Mouse (Mus musculus) heart, embryonic 11.5 days (tissue): ENCODE data around the gene Peak1. TPM values are rescaled to one million over a fixed set of nuclear protein-coding genes. Genes with fewer than 3 reads are reported as not detected.

Experiments used
- ATAC-seq: fragments of 200-750 bp; cut with Nextera tagmentation; replicated peaks from 2 replicates; pipeline ENCODE4 v1.8.0; 2017; ENCODE audit warnings: moderate library complexity; ENCODE audit not compliant: insufficient number of reproducible peaks, low FRiP score, low TSS enrichment
- H3K27ac ChIP-seq: fragments of 300-500 bp; sonication (generic); 2 replicates; pipeline ENCODE4 v1.5.1; 2014; ENCODE audit warnings: mild to moderate bottlenecking, low read depth, low read length
- H3K27me3 ChIP-seq: fragments of 300-500 bp; sonication (generic); 2 replicates; pipeline ENCODE4 v1.6.1; 2014; ENCODE audit warnings: mild to moderate bottlenecking, low read length, mixed read lengths; ENCODE audit not compliant: control insufficient read depth, insufficient read depth
- H3K36me3 ChIP-seq: fragments of 300-500 bp; sonication (generic); 2 replicates; pipeline ENCODE4 v1.6.1; 2014; ENCODE audit warnings: mild to moderate bottlenecking, low read length, moderate library complexity, mixed read lengths; ENCODE audit not compliant: control insufficient read depth, insufficient read depth
- H3K4me1 ChIP-seq: fragments of 300-500 bp; sonication (generic); 2 replicates; pipeline ENCODE4 v1.6.1; 2014; ENCODE audit warnings: low read length; ENCODE audit not compliant: control insufficient read depth, insufficient read depth
- H3K4me2 ChIP-seq: fragments of 300-500 bp; sonication (generic); 2 replicates; pipeline ENCODE4 v1.6.1; 2014; ENCODE audit warnings: mild to moderate bottlenecking, moderate library complexity
- H3K4me3 ChIP-seq: fragments of 300-500 bp; sonication (generic); 2 replicates; pipeline ENCODE4 v1.5.1; 2014; ENCODE audit warnings: low read depth, low read length
- H3K9ac ChIP-seq: fragments of 300-500 bp; sonication (generic); 2 replicates; pipeline ENCODE4 v1.6.1; 2014; ENCODE audit warnings: mild to moderate bottlenecking, low read depth, low read length, moderate library complexity
- H3K9me3 ChIP-seq: fragments of 300-500 bp; sonication (generic); replicated peaks from 2 replicates; pipeline ENCODE4 v1.6.1; 2016; ENCODE audit warnings: low read length; ENCODE audit not compliant: control insufficient read depth
- WGBS: fragments of 180-500 bp; shearing (Covaris S2); extraction: QIAGEN DNeasy Blood & Tissue Kit; methylation state at CpG from one replicate; pipeline ENCODE4 v1.1.7; 2014; ENCODE audit not compliant: insufficient replicate concordance; 5-methylcytosine and 5-hydroxymethylcytosine counted together
- polyA plus RNA-seq: library from polyadenylated mRNA; unstranded; fragments of >200 nt; fragmentation: Nextera tagmentation; extraction: Ambion mirVana; gene quantifications from 2 replicates; pipeline ENCODE4 v1.2.1, GENCODE M21; 2014

Gene Peak1
- polyA plus RNA-seq, 1 experiment from 2014 or later: 16.1 TPM

DNA sequence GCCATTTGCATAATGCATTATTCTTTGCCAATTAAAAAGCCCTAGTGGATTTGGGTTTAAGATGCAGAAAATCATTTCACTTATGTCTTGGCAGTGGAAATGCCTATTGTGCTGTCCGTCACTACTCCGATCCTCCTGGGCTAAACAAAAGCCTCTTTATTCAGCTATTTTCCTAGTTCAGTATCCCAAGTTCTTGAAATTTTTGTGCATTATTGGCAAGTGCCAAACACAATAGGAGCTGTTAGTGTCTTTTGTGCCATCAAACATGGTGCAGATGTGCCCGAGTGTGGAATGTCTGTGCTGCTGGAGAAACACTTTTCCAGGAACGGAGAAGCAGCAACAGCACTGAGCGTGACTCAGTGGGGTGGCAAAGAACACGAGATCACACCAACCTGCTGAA lies 250.2 kb downstream of the Peak1 start:
- no peaks in the 10 kb centered on the region for H3K27me3 ChIP-seq
- 72% methylated on average over 6 of the region's 6 CpGs for WGBS
- no peaks in the 10 kb centered on the region for H3K4me1 ChIP-seq
- no peak for ATAC-seq
- no peak overlapping the region for H3K27ac ChIP-seq
- no peaks in the 10 kb centered on the region for H3K36me3 ChIP-seq
- no peaks in the 10 kb centered on the region for H3K9me3 ChIP-seq
- no peak overlapping the region for H3K4me2 ChIP-seq
- no peak overlapping the region for H3K4me3 ChIP-seq
- no peak overlapping the region for H3K9ac ChIP-seq

DNA sequence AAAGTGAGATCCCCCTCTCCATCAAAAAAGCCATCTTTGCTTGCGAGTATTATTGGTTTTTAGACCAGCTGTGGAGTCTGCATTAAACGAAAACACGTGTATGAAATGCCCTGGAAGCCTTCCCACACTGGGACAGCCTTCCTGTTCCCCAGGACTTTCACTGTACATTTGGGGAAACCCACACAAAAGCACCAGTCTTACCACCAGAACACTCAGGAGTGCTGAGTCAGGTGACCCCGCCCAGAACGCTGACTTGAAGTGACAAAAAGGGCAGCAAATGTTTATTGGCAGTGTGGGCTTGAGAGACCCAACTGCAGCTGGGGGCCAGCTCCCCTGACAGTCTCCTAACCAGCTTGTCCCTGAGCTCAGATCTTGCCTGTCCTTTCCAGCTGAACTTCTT lies 251.7 kb downstream of the Peak1 start:
- Histone ChIP-seq H3K9ac (no peak overlapping the region), H3K4me3 (no peak overlapping the region), H3K36me3 (no peaks in the 10 kb centered on the region), H3K27ac (no peak overlapping the region), H3K4me2 (no peak overlapping the region), H3K4me1 (no peaks in the 10 kb centered on the region; the same call in 1 of the 2 replicates), H3K9me3 (no peaks in the 10 kb centered on the region), H3K27me3 (no peaks in the 10 kb centered on the region)
- ATAC-seq: no peak
- WGBS: 55% methylated on average over 5 of the region's 5 CpGs

GRCm38 (mm10) chr9:56165377-56165776 lies 252.5 kb downstream of the Peak1 start, which contains the start of gene Tspan3:
Gene Tspan3, minus strand, starts transcription at chr9:56165477.
- H3K9ac ChIP-seq: no peak within 1 kb of the TSS
- no peaks in the 10 kb centered on the region for H3K36me3 ChIP-seq
- H3K27ac ChIP-seq: no peak within 1 kb of the TSS
- H3K4me3 ChIP-seq: no peak within 1 kb of the TSS
- no peaks in the 10 kb centered on the region for H3K27me3 ChIP-seq
- H3K4me1 ChIP-seq: no peaks in the 10 kb centered on the region; the same call in 1 of the 2 replicates
- ATAC-seq: no peak
- no peaks in the 10 kb centered on the region for H3K9me3 ChIP-seq
- no peak within 1 kb of the TSS for H3K4me2 ChIP-seq
- WGBS: 94% methylated on average over 6 of the region's 6 CpGs

DNA sequence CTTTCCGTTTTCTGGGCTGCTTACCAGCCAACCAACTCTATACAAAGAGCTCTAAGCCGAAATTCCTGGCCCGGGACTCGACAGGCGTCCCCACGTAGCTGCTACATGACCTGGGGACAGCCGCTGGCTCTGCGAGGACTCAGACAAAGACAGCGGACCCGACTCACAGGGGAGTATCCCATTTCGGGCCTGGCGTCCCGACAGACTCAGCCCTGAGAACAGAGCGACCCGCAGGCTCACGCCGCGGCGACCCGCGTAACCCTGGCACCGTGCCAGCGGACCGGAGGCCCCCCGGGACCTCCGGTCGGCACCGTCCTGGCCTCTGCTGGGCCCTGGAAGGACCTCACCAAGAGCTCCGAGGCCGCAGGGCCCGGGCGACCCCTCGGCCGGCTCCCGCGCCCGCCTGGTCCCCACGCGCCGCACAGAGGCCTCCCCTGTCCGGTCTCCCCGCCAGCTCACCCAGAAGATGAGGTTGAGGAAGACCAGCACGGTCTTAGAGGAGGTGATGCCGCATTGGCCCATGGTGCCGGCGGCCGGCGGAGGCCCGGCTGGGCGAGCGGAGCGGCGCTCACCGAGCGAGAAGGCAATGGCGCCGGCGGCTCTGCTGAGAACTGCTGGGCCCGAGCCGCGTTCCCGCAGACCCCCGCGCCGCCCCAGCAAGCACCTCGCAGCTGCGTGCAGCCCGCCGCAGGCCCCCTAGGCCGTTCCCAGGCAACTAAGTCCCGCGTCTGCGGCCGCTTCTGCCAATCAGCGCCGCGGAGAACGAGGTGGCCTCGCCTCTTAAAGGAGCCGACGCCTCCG lies 257.3 kb downstream of the Peak1 start:
- no peaks in the 10 kb centered on the region for H3K9me3 ChIP-seq
- peak overlapping the region; percentile 77 for H3K4me2 ChIP-seq
- H3K4me3 ChIP-seq: peak overlapping the region; percentile 97
- H3K27ac ChIP-seq: peak overlapping the region; percentile 94
- WGBS: under 1% methylated on average over 80 of the region's 82 CpGs
- no peaks in the 10 kb centered on the region for H3K27me3 ChIP-seq
- peak overlapping the region; percentile 100 for H3K9ac ChIP-seq
- no peaks in the 10 kb centered on the region for H3K36me3 ChIP-seq
- peaks cover 17% of the 10 kb centered on the region for H3K4me1 ChIP-seq
- ATAC-seq: peak; percentile 93

GRCm38 (mm10) chr9:56159456-56159855 lies 258.4 kb downstream of the Peak1 start:
- Histone ChIP-seq H3K4me3 (peak overlapping the region; percentile 97), H3K9ac (peak overlapping the region; percentile 100; the same call in 1 of the 2 replicates), H3K9me3 (no peaks in the 10 kb centered on the region), H3K27ac (no peak overlapping the region), H3K36me3 (no peaks in the 10 kb centered on the region), H3K27me3 (no peaks in the 10 kb centered on the region), H3K4me1 (peaks cover 17% of the 10 kb centered on the region), H3K4me2 (peak overlapping the region; percentile 77)
- 3% methylated on average over 2 of the region's 2 CpGs for WGBS
- ATAC-seq: no peak

GRCm38 (mm10) chr9:56158077-56158476 lies 259.8 kb downstream of the Peak1 start:
- Histone ChIP-seq H3K4me2 (no peak overlapping the region), H3K36me3 (no peaks in the 10 kb centered on the region), H3K9me3 (no peaks in the 10 kb centered on the region), H3K27me3 (no peaks in the 10 kb centered on the region), H3K4me1 (peaks cover 22% of the 10 kb centered on the region), H3K4me3 (no peak overlapping the region), H3K9ac (no peak overlapping the region), H3K27ac (no peak overlapping the region)
- no peak for ATAC-seq
- WGBS: 71% methylated on average over 2 of the region's 2 CpGs

DNA sequence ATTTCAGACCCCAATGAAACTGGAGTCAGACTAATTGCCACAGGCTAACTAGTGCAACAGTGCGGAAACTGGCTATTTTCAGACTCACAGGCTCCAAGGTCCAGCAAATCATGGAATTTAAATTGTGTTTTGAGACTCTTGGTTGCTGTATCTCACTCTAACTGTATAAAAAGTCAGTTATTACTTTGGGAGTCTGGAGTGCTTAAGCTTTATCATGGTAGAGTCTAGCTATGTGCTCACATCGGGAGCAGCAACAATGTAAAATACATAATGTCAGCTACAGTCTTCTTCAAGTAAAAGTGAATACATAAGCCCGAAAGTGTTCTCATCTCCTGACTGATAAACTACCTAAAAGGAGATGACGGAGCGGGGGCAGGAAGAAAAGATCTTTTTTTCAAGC lies 263.3 kb downstream of the Peak1 start:
- Histone ChIP-seq H3K4me2 (no peak overlapping the region), H3K27ac (no peak overlapping the region), H3K27me3 (no peaks in the 10 kb centered on the region), H3K9ac (no peak overlapping the region), H3K4me1 (peaks cover 35% of the 10 kb centered on the region), H3K36me3 (no peaks in the 10 kb centered on the region), H3K9me3 (no peaks in the 10 kb centered on the region), H3K4me3 (no peak overlapping the region)
- ATAC-seq: no peak
- 84% methylated on average over 5 of the region's 5 CpGs for WGBS

DNA sequence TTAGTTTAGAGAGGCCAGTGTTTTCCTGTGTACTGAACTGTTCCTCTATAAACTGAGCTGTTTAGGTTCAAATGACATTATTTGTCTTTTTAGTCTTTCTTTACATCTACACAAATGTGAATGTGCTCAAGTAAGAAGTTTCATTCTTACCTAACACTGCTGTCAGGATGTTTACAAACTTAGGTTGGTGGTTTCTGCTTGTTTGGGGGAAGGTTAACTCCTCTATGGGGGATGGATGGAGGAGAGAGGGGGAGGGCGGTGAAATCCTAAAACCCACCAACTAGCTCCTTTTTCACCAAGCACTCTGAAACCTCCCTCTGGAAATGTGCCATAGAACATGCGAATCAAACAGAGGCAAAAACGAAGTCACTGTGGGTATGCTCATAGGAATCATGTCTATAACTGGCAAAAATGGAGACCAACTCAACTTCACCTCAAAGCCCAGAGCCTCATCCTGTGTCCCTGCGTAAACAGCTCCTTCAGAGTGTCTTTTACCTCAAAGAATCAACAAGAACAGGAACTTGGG lies 265.3 kb downstream of the Peak1 start:
- 74% methylated on average over 4 of the region's 4 CpGs for WGBS
- H3K9me3 ChIP-seq: no peaks in the 10 kb centered on the region
- peak overlapping the region; percentile 74 for H3K27ac ChIP-seq
- H3K4me2 ChIP-seq: peak overlapping the region; percentile 18; the same call in 1 of the 2 replicates
- H3K4me3 ChIP-seq: no peak overlapping the region
- no peak overlapping the region for H3K9ac ChIP-seq
- no peaks in the 10 kb centered on the region for H3K36me3 ChIP-seq
- no peak for ATAC-seq
- H3K27me3 ChIP-seq: no peaks in the 10 kb centered on the region
- peaks cover 28% of the 10 kb centered on the region for H3K4me1 ChIP-seq
